Mouse (Mus musculus) CH12.LX (cell line): Measurements from ENCODE around the gene Gm11020.

Experiments used
- CHD2 ChIP-seq: IDR thresholded peaks from 2 replicates; pipeline ENCODE4 v1.6.1; 2011; ENCODE audit warnings: low read length, improper control_type of control experiment
- CTCF ChIP-seq, 2 experiments: IDR thresholded peaks in 1 of 2; conservative IDR thresholded peaks in 1 of 2; 2 replicates each; pipeline ENCODE4 v1.5.1; 2011 to 2012; ENCODE audit warnings: low read depth in 2 of 2, low read length in 2 of 2, improper control_type of control experiment in 1 of 2, inconsistent platforms in 1 of 2, mild to moderate bottlenecking in 1 of 2, moderate library complexity in 1 of 2
- ELF1 ChIP-seq: IDR thresholded peaks from 2 replicates; pipeline ENCODE4 v1.6.1; 2014; ENCODE audit warnings: low read depth, mild to moderate bottlenecking, inconsistent platforms, low read length, improper control_type of control experiment
- EP300 ChIP-seq: IDR thresholded peaks from 2 replicates; pipeline ENCODE4 v1.6.1; 2011; ENCODE audit warnings: low read length, improper control_type of control experiment
- GABPA ChIP-seq: IDR thresholded peaks from 2 replicates; pipeline ENCODE4 v1.6.1; 2012; ENCODE audit warnings: low read depth, low read length, improper control_type of control experiment, inconsistent platforms; ENCODE audit not compliant: insufficient replicate concordance
- IRF4 ChIP-seq: IDR thresholded peaks from 2 replicates; pipeline ENCODE4 v1.6.1; 2014; ENCODE audit warnings: low read depth, mild to moderate bottlenecking, inconsistent platforms, low read length, improper control_type of control experiment
- JUND ChIP-seq: conservative IDR thresholded peaks from 2 replicates; pipeline ENCODE4 v1.6.1; 2011; ENCODE audit warnings: low read depth, low read length, improper control_type of control experiment
- MXI1 ChIP-seq: IDR thresholded peaks from 2 replicates; pipeline ENCODE4 v1.6.1; 2011; ENCODE audit warnings: mild to moderate bottlenecking, low read depth, low read length, improper control_type of control experiment
- POLR2A ChIP-seq: IDR thresholded peaks from 2 replicates; pipeline ENCODE4 v1.6.1; 2011; ENCODE audit warnings: low read depth, mild to moderate bottlenecking, improper control_type of control experiment, low read length
- SMC3 ChIP-seq: IDR thresholded peaks from 2 replicates; pipeline ENCODE4 v1.6.1; 2011; ENCODE audit warnings: low read depth, low read length, improper control_type of control experiment
- TBP ChIP-seq: conservative IDR thresholded peaks from 2 replicates; pipeline ENCODE4 v1.6.1; 2011; ENCODE audit warnings: low read depth, low read length, improper control_type of control experiment
- ZNF384 ChIP-seq: IDR thresholded peaks from 2 replicates; pipeline ENCODE4 v1.6.1; 2012; ENCODE audit warnings: low read depth, low read length, improper control_type of control experiment, inconsistent platforms

DNA sequence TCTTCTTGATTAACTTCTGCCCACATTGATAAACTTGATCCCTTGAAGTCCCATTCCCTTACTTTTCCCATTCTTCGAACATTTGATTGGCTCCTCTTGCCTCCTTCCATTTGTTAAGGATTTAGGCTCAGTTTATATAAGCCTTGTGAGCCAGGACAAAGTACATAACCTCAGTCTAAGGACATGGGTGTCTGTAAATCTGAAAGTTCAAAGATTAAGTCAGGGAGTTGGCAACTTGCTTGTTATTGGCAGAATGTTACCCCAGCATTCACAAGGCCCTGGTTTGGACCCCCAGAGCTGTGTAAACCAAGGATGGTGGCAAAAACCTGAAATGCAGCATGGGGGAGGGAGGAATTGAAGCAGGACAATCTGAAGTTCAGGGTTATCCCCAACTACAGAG is 27.0 kb upstream of the Gm11020 start:
- TF ChIP-seq ELF1 = no peak
- TF ChIP-seq CTCF (conservative IDR thresholded peaks at IDR 0.05 in 1 of 2, IDR thresholded peaks at IDR 0.05 in 1 of 2; ENCODE audit: low read depth in 2 of 2, low read length in 2 of 2) = no peak
- TF ChIP-seq ZNF384 = no peak
- no peak for TF ChIP-seq POLR2A
- no peak for TF ChIP-seq SMC3
- no peak for TF ChIP-seq GABPA
- no peak for TF ChIP-seq EP300
- no peak for TF ChIP-seq MXI1
- TF ChIP-seq JUND = no peak
- no peak for TF ChIP-seq IRF4
- TF ChIP-seq TBP = no peak
- TF ChIP-seq CHD2 = no peak
